Mouse (Mus musculus): ENCODE measurements around the gene C1ql4.

DNA sequence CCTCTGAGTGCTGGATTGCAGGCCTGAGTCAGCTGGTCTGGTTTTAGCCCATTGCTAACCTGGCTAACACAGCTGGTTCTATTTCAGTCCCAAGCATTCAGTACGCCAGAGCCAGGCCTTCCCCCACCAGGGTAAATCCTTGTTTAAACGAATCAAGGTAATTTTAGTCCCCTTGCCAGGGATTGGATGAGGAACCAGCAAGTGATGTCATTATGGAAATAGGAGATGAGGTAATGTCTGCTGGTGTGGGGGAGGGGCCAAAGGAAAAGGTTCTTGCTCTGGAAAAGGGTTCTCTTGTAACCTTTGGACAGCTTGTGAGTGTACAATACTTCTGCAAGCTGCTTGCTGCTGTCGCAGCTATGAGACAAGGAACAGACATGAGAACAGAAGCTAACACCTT, 42.8 kb downstream of the C1ql4 start:
- TF ChIP-seq CTCF (IDR thresholded peaks at IDR 0.05; ENCODE audit: extremely low read depth, insufficient read depth, low read length) = no peak
- TF ChIP-seq POLR2A (IDR thresholded peaks at IDR 0.05; ENCODE audit: extremely low read depth, insufficient read depth, low read length) = no peak

All from cortical plate, adult 2 months (tissue).